Mouse (Mus musculus) ES-Bruce4 (cell line): ENCODE results near the gene Lrig2. TPM values are rescaled to one million over a fixed set of nuclear protein-coding genes. Genes with fewer than 3 reads are reported as not detected.

Source experiments
- H3K27ac ChIP-seq: 2 replicates; pipeline ENCODE4 v1.5.1; 2012; ENCODE audit warnings: low read length, inconsistent platforms; ENCODE audit not compliant: insufficient read depth
- H3K27me3 ChIP-seq: 2 replicates; pipeline ENCODE4 v1.6.1; 2012; ENCODE audit warnings: mild to moderate bottlenecking, low read length, inconsistent platforms; ENCODE audit not compliant: control insufficient read depth, poor library complexity, insufficient read depth, severe bottlenecking
- H3K36me3 ChIP-seq: 2 replicates; pipeline ENCODE4 v1.6.1; 2012; ENCODE audit warnings: inconsistent platforms, mild to moderate bottlenecking, low read length, moderate library complexity; ENCODE audit not compliant: control insufficient read depth, poor library complexity, insufficient read depth, severe bottlenecking
- H3K4me1 ChIP-seq: one replicate; pipeline ENCODE4 v1.8.1; 2011; ENCODE audit warnings: low read length; ENCODE audit not compliant: control insufficient read depth, insufficient read depth
- H3K4me3 ChIP-seq: 2 replicates; pipeline ENCODE4 v1.5.1; 2011; ENCODE audit warnings: low read depth, mild to moderate bottlenecking, low read length
- H3K9ac ChIP-seq: 2 replicates; pipeline ENCODE4 v1.6.1; 2012; ENCODE audit warnings: low read depth, mild to moderate bottlenecking, inconsistent platforms; ENCODE audit not compliant: poor library complexity, severe bottlenecking
- H3K9me3 ChIP-seq: replicated peaks from 2 replicates; pipeline ENCODE4 v1.6.1; 2012; ENCODE audit warnings: mild to moderate bottlenecking, low read length, inconsistent platforms; ENCODE audit not compliant: control insufficient read depth, poor library complexity, insufficient read depth, severe bottlenecking
- CTCF ChIP-seq: IDR thresholded peaks from one replicate; pipeline ENCODE4 v1.8.1; 2011; ENCODE audit warnings: low read depth, low read length
- EP300 ChIP-seq: IDR thresholded peaks from 2 replicates; pipeline ENCODE4 v1.6.1; 2011; ENCODE audit warnings: low read depth, low read length; ENCODE audit not compliant: insufficient read depth
- POLR2A ChIP-seq: IDR thresholded peaks from one replicate; pipeline ENCODE4 v1.8.1; 2011; ENCODE audit warnings: low read length; ENCODE audit not compliant: insufficient read depth
- polyA plus RNA-seq: library from polyadenylated mRNA; stranded (reverse); fragments of >200 nt; gene quantifications from 2 replicates; pipeline ENCODE4 v1.2.4, GENCODE M21; 2011; ENCODE audit warnings: low read depth; ENCODE audit not compliant: missing spikeins, insufficient read depth, insufficient read length

The Lrig2 gene
- polyA plus RNA-seq, 1 experiment: 17.4 TPM

DNA sequence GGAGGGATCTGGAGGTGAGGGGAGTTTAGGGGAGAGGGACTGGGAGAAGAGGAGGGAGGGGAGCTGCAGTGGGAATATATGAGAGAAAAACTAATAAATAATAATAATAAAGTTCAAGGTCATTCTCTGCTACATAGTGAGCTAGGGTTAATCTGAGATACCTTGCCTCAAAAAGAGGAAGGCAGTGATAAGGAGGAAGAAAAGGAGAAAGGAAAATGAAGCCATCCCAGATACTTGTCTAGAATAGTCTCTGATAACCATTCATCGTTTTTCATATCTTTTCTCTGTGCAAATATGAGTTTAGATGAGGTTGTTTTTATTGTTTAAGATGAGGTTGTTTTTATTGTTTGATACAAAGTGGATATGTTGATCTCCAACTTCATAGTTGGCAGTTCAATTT, 13.3 kb upstream of the Lrig2 start:
- Histone ChIP-seq H3K4me3 (no peak overlapping the region), H3K9ac (no peak overlapping the region), H3K36me3 (no peaks in the 10 kb centered on the region), H3K4me1 (no peaks in the 10 kb centered on the region), H3K27ac (no peak overlapping the region), H3K9me3 (no peaks in the 10 kb centered on the region), H3K27me3 (no peaks in the 10 kb centered on the region)
- no peak for TF ChIP-seq CTCF

- Histone ChIP-seq H3K27ac (no peak overlapping the region), H3K27me3 (no peaks in the 10 kb centered on the region), H3K9ac (no peak overlapping the region), H3K4me3 (no peak overlapping the region), H3K9me3 (no peaks in the 10 kb centered on the region), H3K4me1 (no peaks in the 10 kb centered on the region), H3K36me3 (no peaks in the 10 kb centered on the region)
- no peak for TF ChIP-seq POLR2A
- no peak for TF ChIP-seq CTCF
- TF ChIP-seq EP300: no peak
Observed at GRCm38 (mm10) chr3:104523333-104523871, 11.7 kb upstream of the Lrig2 start.

DNA sequence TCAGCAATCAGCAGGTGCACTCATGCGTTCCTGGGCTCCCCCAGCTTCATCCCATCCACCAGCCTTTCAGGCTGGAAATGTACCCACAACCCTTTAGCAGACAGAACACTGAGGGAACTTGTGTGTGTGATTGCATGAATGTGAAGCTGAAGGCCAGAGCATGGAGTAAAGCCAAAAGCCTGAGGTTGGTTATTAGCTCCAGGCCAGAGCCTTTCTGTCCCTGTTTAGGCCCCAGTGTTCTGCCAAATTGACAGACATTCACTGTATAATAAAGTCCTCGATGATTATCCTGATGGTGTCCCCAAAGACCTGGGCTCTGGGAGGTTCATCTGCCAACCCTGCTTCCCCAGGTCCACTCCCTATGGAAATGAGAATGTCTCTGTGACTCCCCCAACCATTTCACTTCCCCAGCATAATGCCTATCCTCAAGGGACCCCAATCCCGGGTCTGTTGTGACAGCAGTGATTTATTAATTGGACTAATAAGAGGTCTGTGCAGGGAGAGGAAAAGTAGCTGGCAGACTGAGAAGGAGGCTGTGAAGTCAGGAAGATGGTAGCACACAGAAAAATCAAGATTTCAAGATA, 9.7 kb upstream of the Lrig2 start:
- no peak for TF ChIP-seq EP300
- no peak for TF ChIP-seq CTCF
- TF ChIP-seq POLR2A: no peak
- no peaks in the 10 kb centered on the region for H3K27me3 ChIP-seq
- H3K36me3 ChIP-seq: no peaks in the 10 kb centered on the region
- H3K4me1 ChIP-seq: no peaks in the 10 kb centered on the region
- no peaks in the 10 kb centered on the region for H3K9me3 ChIP-seq
- no peak overlapping the region for H3K27ac ChIP-seq
- H3K4me3 ChIP-seq: no peak overlapping the region
- no peak overlapping the region for H3K9ac ChIP-seq

GRCm38 (mm10) chr3:104520471-104520870, 8.8 kb upstream of the Lrig2 start:
- H3K27ac ChIP-seq: no peak overlapping the region
- TF ChIP-seq CTCF: no peak
- TF ChIP-seq POLR2A: no peak
- TF ChIP-seq EP300: no peak
- H3K27me3 ChIP-seq: no peaks in the 10 kb centered on the region
- H3K4me3 ChIP-seq: no peak overlapping the region
- H3K36me3 ChIP-seq: no peaks in the 10 kb centered on the region
- no peaks in the 10 kb centered on the region for H3K4me1 ChIP-seq
- no peaks in the 10 kb centered on the region for H3K9me3 ChIP-seq
- H3K9ac ChIP-seq: no peak overlapping the region

- Histone ChIP-seq H3K27me3 (no peaks in the 10 kb centered on the region), H3K4me3 (no peak overlapping the region), H3K4me1 (no peaks in the 10 kb centered on the region), H3K9me3 (no peaks in the 10 kb centered on the region), H3K36me3 (no peaks in the 10 kb centered on the region), H3K27ac (no peak overlapping the region), H3K9ac (no peak overlapping the region)
- TF ChIP-seq EP300: no peak
- no peak for TF ChIP-seq POLR2A
Observed at GRCm38 (mm10) chr3:104518931-104519330, 7.2 kb upstream of the Lrig2 start.

DNA sequence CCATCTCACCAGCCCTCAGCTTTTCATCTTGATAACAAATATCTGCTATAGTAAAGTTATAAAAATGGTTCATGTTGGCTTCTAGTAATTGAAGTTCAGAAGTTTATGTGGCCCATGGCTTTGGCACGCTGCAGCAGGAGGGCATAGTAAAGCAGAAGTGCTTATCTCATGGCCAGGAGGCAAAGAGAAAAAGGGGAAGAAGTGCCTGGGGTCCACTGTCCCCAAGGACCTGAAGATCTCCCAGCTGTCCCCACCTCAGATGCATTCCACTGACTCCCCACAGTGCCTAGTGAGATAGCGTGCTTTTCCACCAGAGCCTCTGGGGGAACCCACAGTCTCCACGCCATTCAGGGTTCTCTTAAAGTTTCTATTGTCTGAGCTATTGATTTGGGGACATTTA, 6.7 kb upstream of the Lrig2 start:
- Histone ChIP-seq H3K4me3 (no peak overlapping the region), H3K9ac (no peak overlapping the region), H3K27ac (no peak overlapping the region), H3K27me3 (no peaks in the 10 kb centered on the region), H3K9me3 (no peaks in the 10 kb centered on the region), H3K4me1 (no peaks in the 10 kb centered on the region), H3K36me3 (no peaks in the 10 kb centered on the region)
- TF ChIP-seq CTCF: no peak
- TF ChIP-seq POLR2A: no peak
- TF ChIP-seq EP300: no peak
